Mouse (Mus musculus): Measurements from ENCODE around the gene Exosc1. TPM values are rescaled to one million over a fixed set of nuclear protein-coding genes. Genes with fewer than 3 reads are reported as not detected.
"Not testable (repeated sequence)": the region's sequence is repeated elsewhere in the genome, so short reads cannot be mapped to it uniquely, and the experiment has no call there.

The Exosc1 gene
- polyA plus RNA-seq, 1 experiment from 2014 or later = 61.6 TPM

- H3K9me3 ChIP-seq (replicated peaks) = no peaks in the 10 kb centered on the region
- H3K27ac ChIP-seq = no peak overlapping the region
- no peak for DNase-seq
- 78% methylated on average over 4 of the region's 4 CpGs for WGBS (ENCODE audit: insufficient replicate concordance)
- no peak overlapping the region for H3K4me3 ChIP-seq (replicated peaks)
- H3K4me1 ChIP-seq (replicated peaks) = no peaks in the 10 kb centered on the region; the same call in 1 of the 2 replicates
- H3K36me3 ChIP-seq = peaks cover 96% of the 10 kb centered on the region
- no peak overlapping the region for H3K4me2 ChIP-seq
- H3K27me3 ChIP-seq = no peaks in the 10 kb centered on the region
- H3K9ac ChIP-seq = no peak overlapping the region
- no peak for ATAC-seq (ENCODE audit: low read depth)
Observed at GRCm38 (mm10) chr19:41952287-41952686, 19.1 kb upstream of the Exosc1 start.

DNA sequence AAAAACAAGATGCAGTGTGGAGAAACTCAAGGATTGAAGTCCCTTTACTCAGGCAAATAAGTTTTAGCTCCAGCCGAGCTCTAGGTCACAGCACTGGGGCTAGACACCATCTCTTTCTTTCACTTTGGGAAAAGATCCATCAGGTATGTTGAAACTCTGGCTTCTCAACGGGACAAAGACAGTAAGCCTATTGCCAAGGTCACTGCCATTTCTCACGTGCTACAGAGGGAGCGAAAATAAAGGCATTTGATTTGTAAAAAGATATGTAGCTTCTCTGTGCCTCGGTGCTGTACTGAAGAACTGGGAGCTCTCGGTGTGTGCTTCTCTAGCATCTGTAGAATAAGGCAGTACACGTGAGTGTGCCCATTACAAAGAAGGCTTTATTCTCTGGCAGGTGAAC lies 10.6 kb upstream of the Exosc1 start:
- Histone ChIP-seq H3K27me3 (no peaks in the 10 kb centered on the region), H3K4me1 (replicated peaks) (no peaks in the 10 kb centered on the region; the same call in 1 of the 2 replicates), H3K9me3 (replicated peaks) (no peaks in the 10 kb centered on the region), H3K4me2 (no peak overlapping the region), H3K9ac (no peak overlapping the region), H3K4me3 (replicated peaks) (no peak overlapping the region), H3K36me3 (peaks cover 97% of the 10 kb centered on the region), H3K27ac (no peak overlapping the region)
- WGBS (ENCODE audit: insufficient replicate concordance) = 76% methylated on average over 7 of the region's 7 CpGs
- no peak for DNase-seq
- no peak for ATAC-seq (ENCODE audit: low read depth)

DNA sequence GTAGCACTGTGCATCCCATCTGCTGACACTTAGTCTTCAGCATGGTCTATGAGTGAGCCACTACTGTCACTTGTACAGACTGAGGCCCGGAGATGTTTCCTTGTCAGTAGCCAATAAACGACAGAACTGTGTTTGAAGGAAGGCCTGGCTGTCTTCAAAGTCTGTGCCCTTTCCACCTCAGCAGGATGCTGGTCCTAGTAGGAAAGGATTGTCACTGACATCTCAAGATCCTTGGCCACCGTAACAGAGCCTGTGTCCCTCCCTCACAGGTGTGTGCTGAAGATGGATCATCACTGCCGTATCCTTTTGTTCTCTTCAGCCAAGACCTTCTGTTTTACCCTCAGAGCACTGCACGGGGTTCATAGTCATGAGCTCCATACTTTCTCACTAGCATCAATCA lies 5.3 kb upstream of the Exosc1 start:
- Histone ChIP-seq H3K4me2 (no peak overlapping the region), H3K36me3 (peaks cover 65% of the 10 kb centered on the region), H3K9me3 (replicated peaks) (no peaks in the 10 kb centered on the region), H3K27me3 (no peaks in the 10 kb centered on the region), H3K4me1 (replicated peaks) (peaks cover 18% of the 10 kb centered on the region), H3K4me3 (replicated peaks) (no peak overlapping the region), H3K27ac (no peak overlapping the region), H3K9ac (no peak overlapping the region)
- WGBS (ENCODE audit: insufficient replicate concordance) = 85% methylated on average over 5 of the region's 5 CpGs
- no peak for DNase-seq
- ATAC-seq (ENCODE audit: low read depth) = no peak

DNA sequence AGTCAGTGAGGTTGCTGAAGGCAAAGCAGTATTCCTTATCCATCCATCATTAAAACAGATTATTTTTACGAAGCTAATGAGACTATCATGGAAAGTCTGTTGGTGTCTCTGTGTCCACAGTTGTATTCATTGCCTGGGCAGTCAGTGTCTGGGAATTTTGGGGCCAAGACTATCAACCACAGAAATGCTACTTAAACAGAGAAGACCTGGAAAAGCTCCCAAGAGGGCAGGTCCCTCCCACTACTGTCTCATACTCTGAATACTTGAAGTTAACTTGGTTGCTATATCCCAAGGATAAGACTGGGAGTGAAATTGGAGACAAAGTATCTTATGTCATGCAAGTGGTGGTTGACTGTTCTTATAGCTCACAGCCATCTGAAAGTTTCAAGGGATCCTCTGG lies 2.7 kb upstream of the Exosc1 start:
- H3K27ac ChIP-seq = no peak overlapping the region
- ATAC-seq (ENCODE audit: low read depth) = no peak
- H3K9me3 ChIP-seq (replicated peaks) = no peaks in the 10 kb centered on the region
- no peak for DNase-seq
- no peak overlapping the region for H3K4me3 ChIP-seq (replicated peaks)
- peaks cover 44% of the 10 kb centered on the region for H3K36me3 ChIP-seq
- WGBS (ENCODE audit: insufficient replicate concordance) = 62% methylated on average over 1 of the region's 1 CpGs
- H3K4me1 ChIP-seq (replicated peaks) = peaks cover 33% of the 10 kb centered on the region
- no peaks in the 10 kb centered on the region for H3K27me3 ChIP-seq
- H3K4me2 ChIP-seq = no peak overlapping the region
- H3K9ac ChIP-seq = no peak overlapping the region

DNA sequence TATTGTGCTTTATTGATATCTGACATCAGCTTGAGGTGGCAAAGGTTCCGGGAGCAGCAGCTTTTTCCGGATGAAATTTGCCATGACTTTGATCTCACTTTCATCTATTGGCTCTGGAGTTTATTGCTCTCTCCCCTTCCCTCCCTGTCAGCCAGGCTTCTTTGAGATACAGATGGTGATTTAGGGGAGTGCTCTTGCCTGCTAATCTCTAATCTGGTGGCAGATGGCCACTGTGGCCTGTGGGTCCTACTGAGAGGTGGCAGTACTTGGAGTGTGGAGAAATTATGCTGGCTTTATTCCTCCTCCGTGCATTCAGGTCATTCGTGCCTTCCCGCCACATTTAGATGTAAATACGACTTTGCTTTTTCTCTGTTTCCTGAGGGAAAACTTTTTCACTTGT lies 901 bp upstream of the Exosc1 start:
- H3K36me3 ChIP-seq = peaks cover 41% of the 10 kb centered on the region
- peak overlapping the region; percentile 89 for H3K9ac ChIP-seq
- peak; percentile 24 for DNase-seq
- H3K4me1 ChIP-seq (replicated peaks) = peaks cover 38% of the 10 kb centered on the region
- H3K4me3 ChIP-seq (replicated peaks) = peak overlapping the region; percentile 84
- H3K27ac ChIP-seq = peak overlapping the region; percentile 67; the same call in 1 of the 2 replicates
- H3K27me3 ChIP-seq = no peaks in the 10 kb centered on the region
- no peaks in the 10 kb centered on the region for H3K9me3 ChIP-seq (replicated peaks)
- H3K4me2 ChIP-seq = peak overlapping the region; percentile 88
- 21% methylated on average over 6 of the region's 6 CpGs for WGBS (ENCODE audit: insufficient replicate concordance)
- no peak for ATAC-seq (ENCODE audit: low read depth)

- Histone ChIP-seq H3K4me1 (replicated peaks) (peaks cover 38% of the 10 kb centered on the region), H3K4me3 (replicated peaks) (peak overlapping the region; percentile 84), H3K27ac (peak overlapping the region; percentile 65), H3K4me2 (peak overlapping the region; percentile 88), H3K36me3 (peaks cover 39% of the 10 kb centered on the region), H3K27me3 (no peaks in the 10 kb centered on the region), H3K9me3 (replicated peaks) (no peaks in the 10 kb centered on the region), H3K9ac (peak overlapping the region; percentile 84)
- ATAC-seq (ENCODE audit: low read depth) = peak; percentile 5
- DNase-seq = peak; percentile 13
- under 1% methylated on average over 28 of the region's 28 CpGs for WGBS (ENCODE audit: insufficient replicate concordance)
Observed at GRCm38 (mm10) chr19:41932686-41933085, 537 bp downstream of the Exosc1 start.

GRCm38 (mm10) chr19:41920412-41921067 lies 12.7 kb downstream of the Exosc1 start:
- no peak overlapping the region for H3K4me3 ChIP-seq (replicated peaks)
- 67% methylated on average over 5 of the region's 5 CpGs for WGBS (ENCODE audit: insufficient replicate concordance)
- no peak overlapping the region for H3K4me2 ChIP-seq
- no peaks in the 10 kb centered on the region for H3K4me1 ChIP-seq (replicated peaks)
- peaks cover 81% of the 10 kb centered on the region for H3K36me3 ChIP-seq
- no peaks in the 10 kb centered on the region for H3K9me3 ChIP-seq (replicated peaks)
- no peaks in the 10 kb centered on the region for H3K27me3 ChIP-seq
- no peak overlapping the region for H3K27ac ChIP-seq
- DNase-seq (no peak), ATAC-seq (ENCODE audit: low read depth) (no peak)
- no peak overlapping the region for H3K9ac ChIP-seq

- H3K4me1 ChIP-seq (replicated peaks) = peaks cover 8% of the 10 kb centered on the region
- H3K27ac ChIP-seq = no peak overlapping the region
- H3K4me2 ChIP-seq = no peak overlapping the region
- H3K36me3 ChIP-seq = peaks cover 81% of the 10 kb centered on the region
- ATAC-seq (ENCODE audit: low read depth) (no peak), DNase-seq (no peak)
- H3K27me3 ChIP-seq = no peaks in the 10 kb centered on the region
- H3K9ac ChIP-seq = no peak overlapping the region
- H3K4me3 ChIP-seq (replicated peaks) = no peak overlapping the region
- WGBS (ENCODE audit: insufficient replicate concordance) = 66% methylated on average over 4 of the region's 4 CpGs
- no peaks in the 10 kb centered on the region for H3K9me3 ChIP-seq (replicated peaks)
Observed at GRCm38 (mm10) chr19:41919471-41919870, 13.8 kb downstream of the Exosc1 start.

GRCm38 (mm10) chr19:41916853-41917252 lies 16.4 kb downstream of the Exosc1 start:
- WGBS (ENCODE audit: insufficient replicate concordance) = 72% methylated on average over 4 of the region's 4 CpGs

DNA sequence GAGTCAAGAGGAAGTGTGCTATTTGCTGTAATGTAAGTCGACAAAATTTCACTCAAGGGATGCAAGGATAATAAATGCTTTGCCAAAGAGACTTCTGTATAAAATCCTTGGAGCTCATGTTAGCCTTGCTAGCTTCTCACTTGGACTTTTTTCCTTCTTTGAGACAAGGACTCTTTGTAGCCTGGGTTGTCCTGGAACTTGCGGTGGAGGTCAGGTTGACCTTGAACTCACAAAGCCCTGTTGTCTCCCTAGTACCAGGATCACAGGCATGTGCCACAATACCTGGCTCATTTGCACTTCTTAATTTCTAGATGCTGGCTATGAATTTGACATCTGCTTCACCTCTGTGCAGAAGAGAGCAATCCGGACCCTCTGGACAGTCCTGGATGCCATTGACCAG lies 17.9 kb downstream of the Exosc1 start:
- H3K27me3 ChIP-seq = no peaks in the 10 kb centered on the region
- H3K4me3 ChIP-seq (replicated peaks) = no peak overlapping the region
- peaks cover 49% of the 10 kb centered on the region for H3K36me3 ChIP-seq
- H3K4me1 ChIP-seq (replicated peaks) = peaks cover 39% of the 10 kb centered on the region
- H3K9ac ChIP-seq = no peak overlapping the region
- 83% methylated on average over 3 of the region's 3 CpGs for WGBS (ENCODE audit: insufficient replicate concordance)
- H3K4me2 ChIP-seq = no peak overlapping the region
- H3K9me3 ChIP-seq (replicated peaks) = no peaks in the 10 kb centered on the region
- H3K27ac ChIP-seq = no peak overlapping the region
- DNase-seq (no peak), ATAC-seq (ENCODE audit: low read depth) (no peak)

More at GRCm38 (mm10) chr19:41916853-41917252, 16.4 kb downstream of the Exosc1 start:
- H3K4me2 ChIP-seq = no peak overlapping the region
- no peaks in the 10 kb centered on the region for H3K9me3 ChIP-seq (replicated peaks)
- no peak overlapping the region for H3K27ac ChIP-seq
- H3K36me3 ChIP-seq = peaks cover 62% of the 10 kb centered on the region
- ATAC-seq (ENCODE audit: low read depth) (no peak), DNase-seq (no peak)
- peaks cover 32% of the 10 kb centered on the region for H3K4me1 ChIP-seq (replicated peaks)
- no peaks in the 10 kb centered on the region for H3K27me3 ChIP-seq
- H3K9ac ChIP-seq = no peak overlapping the region
- H3K4me3 ChIP-seq (replicated peaks) = no peak overlapping the region

GRCm38 (mm10) chr19:41914592-41914882 lies 18.7 kb downstream of the Exosc1 start:
- Histone ChIP-seq H3K4me2 (peak overlapping the region; percentile 99), H3K4me3 (replicated peaks) (0 out of 2 replicates have a peak overlapping the region, but pooled peaks have one; percentile 78), H3K4me1 (replicated peaks) (peaks cover 42% of the 10 kb centered on the region), H3K36me3 (peaks cover 44% of the 10 kb centered on the region), H3K27ac (peak overlapping the region; percentile 85; the same call in 1 of the 2 replicates)
- not testable (repeated sequence) for H3K9me3 ChIP-seq (replicated peaks); H3K27me3 ChIP-seq; DNase-seq; ATAC-seq (ENCODE audit: low read depth); H3K9ac ChIP-seq

Data from liver, embryonic 13.5 days (tissue).